Mouse (Mus musculus) kidney, embryonic 16.5 days (tissue): ENCODE measurements around the gene Tbc1d16. TPM values are rescaled to one million over a fixed set of nuclear protein-coding genes. Genes with fewer than 3 reads are reported as not detected.

Experiments used
- ATAC-seq: fragments of 200-750 bp; cut with Nextera tagmentation; 2 replicates; pipeline ENCODE4 v1.8.0; 2017; ENCODE audit warnings: moderate TSS enrichment; ENCODE audit not compliant: low FRiP score, low TSS enrichment
- H3K27ac ChIP-seq: fragments of 300-500 bp; sonication (generic); 2 replicates; pipeline ENCODE4 v1.5.1; 2014; ENCODE audit warnings: low read length
- H3K27me3 ChIP-seq: fragments of 300-500 bp; sonication (generic); 2 replicates; pipeline ENCODE4 v1.6.1; 2014; ENCODE audit warnings: low read length, control low read depth, mixed read lengths; ENCODE audit not compliant: insufficient read depth
- H3K36me3 ChIP-seq: fragments of 300-500 bp; sonication (generic); 2 replicates; pipeline ENCODE4 v1.6.1; 2014; ENCODE audit warnings: low read length, control low read depth, mixed read lengths; ENCODE audit not compliant: insufficient read depth
- H3K4me1 ChIP-seq: fragments of 300-500 bp; sonication (generic); 2 replicates; pipeline ENCODE4 v1.6.1; 2014; ENCODE audit warnings: low read length, control low read depth, mixed read lengths; ENCODE audit not compliant: insufficient read depth
- H3K4me2 ChIP-seq: fragments of 300-500 bp; sonication (generic); replicated peaks from 2 replicates; pipeline ENCODE4 v1.6.1; 2014; ENCODE audit warnings: low read depth, low read length
- H3K4me3 ChIP-seq: fragments of 300-500 bp; sonication (generic); 2 replicates; pipeline ENCODE4 v1.5.1; 2014; ENCODE audit warnings: mild to moderate bottlenecking, low read length
- H3K9ac ChIP-seq: fragments of 300-500 bp; sonication (generic); replicated peaks from 2 replicates; pipeline ENCODE4 v1.6.1; 2014; ENCODE audit warnings: low read length
- H3K9me3 ChIP-seq: fragments of 300-500 bp; sonication (generic); 2 replicates; pipeline ENCODE4 v1.6.1; 2016; ENCODE audit warnings: low read length, control low read depth
- WGBS: fragments of 180-500 bp; shearing (Covaris S2); extraction: QIAGEN DNeasy Blood & Tissue Kit; methylation state at CpG from one replicate; pipeline ENCODE4 v1.1.7; 2014; 5-methylcytosine and 5-hydroxymethylcytosine counted together
- microRNA-seq: library from miRNA; unstranded; fragments of <30 nt; microRNA quantifications from one replicate; pipeline ENCODE4, GENCODE M21; 2016
- polyA plus RNA-seq: library from polyadenylated mRNA; unstranded; fragments of >200 nt; fragmentation: Nextera tagmentation; extraction: Ambion mirVana; gene quantifications from 2 replicates; pipeline ENCODE4 v1.2.1, GENCODE M21; 2015

Tbc1d16 gene
- polyA plus RNA-seq, 1 experiment from 2014 or later, result 12.3 TPM

DNA sequence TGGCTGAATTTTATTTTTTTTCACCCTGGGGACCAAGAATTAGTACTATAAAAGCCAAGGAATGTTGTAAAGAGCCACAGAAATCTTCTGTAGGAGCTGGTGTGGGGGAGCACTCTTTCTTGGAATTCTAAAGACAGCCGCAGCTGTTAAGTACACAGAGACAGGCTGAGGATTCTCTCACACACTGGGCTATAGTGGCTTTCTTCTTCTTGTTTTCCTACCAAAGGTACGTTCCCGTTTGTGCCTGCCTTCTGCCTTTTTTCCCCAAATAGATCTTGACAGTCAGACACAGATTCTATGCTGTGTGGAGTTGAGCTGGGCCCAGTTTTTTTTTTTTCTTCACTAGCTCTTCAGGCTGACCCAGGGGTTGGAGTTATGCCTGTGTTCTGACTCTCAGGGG lies 132.9 kb downstream of the Tbc1d16 start:
- WGBS, result 44% methylated on average over 3 of the region's 3 CpGs
- no peaks in the 10 kb centered on the region for H3K9me3 ChIP-seq
- no peak overlapping the region for H3K9ac ChIP-seq
- no peak overlapping the region for H3K4me3 ChIP-seq
- no peak for ATAC-seq
- no peak overlapping the region for H3K27ac ChIP-seq
- no peak overlapping the region for H3K4me2 ChIP-seq
- peaks cover 11% of the 10 kb centered on the region for H3K4me1 ChIP-seq
- H3K36me3 ChIP-seq, result no peaks in the 10 kb centered on the region
- H3K27me3 ChIP-seq, result peaks cover 6% of the 10 kb centered on the region; the same call in 1 of the 2 replicates

- Histone ChIP-seq H3K9me3 (no peaks in the 10 kb centered on the region), H3K9ac (no peak overlapping the region), H3K4me1 (peaks cover 32% of the 10 kb centered on the region), H3K4me2 (no peak overlapping the region), H3K36me3 (no peaks in the 10 kb centered on the region), H3K27ac (no peak overlapping the region), H3K4me3 (no peak overlapping the region), H3K27me3 (peaks cover 25% of the 10 kb centered on the region)
- ATAC-seq, result no peak
- WGBS, result 71% methylated on average over 1 of the region's 1 CpGs
Measured at GRCm38 (mm10) chr11:119093322-119093721, 135.0 kb downstream of the Tbc1d16 start.

Small RNA genes lying within 50 kb of the gene (microRNA-seq; reads per million reads assigned to microRNA genes)
- gene Mir6934, result 1.3 reads per million

Other genes starting within 250 kb of the Tbc1d16 start
- not detected in 2 replicates for gene Enpp7, start 240.3 kb downstream of the Tbc1d16 start, polyA plus RNA-seq
- 35.5 and 37.3 TPM in 2 replicates for gene Cbx2, start 205.5 kb downstream of the Tbc1d16 start, polyA plus RNA-seq
- gene Cbx8, start 187.5 kb downstream of the Tbc1d16 start, polyA plus RNA-seq, result 8.2 and 8.5 TPM in 2 replicates
- 9.9 and 10.9 TPM in 2 replicates for gene Cbx4, start 142.3 kb downstream of the Tbc1d16 start, polyA plus RNA-seq
- 5.1 and 5.5 TPM in 2 replicates for gene Ccdc40, start 73 bp upstream of the Tbc1d16 start, polyA plus RNA-seq
- 80.7 and 82.6 TPM in 2 replicates for gene Gaa, start 39.4 kb upstream of the Tbc1d16 start, polyA plus RNA-seq
- gene Eif4a3, start 71.6 kb upstream of the Tbc1d16 start, polyA plus RNA-seq, result 381 and 389 TPM in 2 replicates
- 0.36 and 0.52 TPM in 2 replicates for gene Card14, start 79.3 kb upstream of the Tbc1d16 start, polyA plus RNA-seq
- gene Sgsh, start 127.0 kb upstream of the Tbc1d16 start, polyA plus RNA-seq, result 8.3 and 8.7 TPM in 2 replicates
- 11.3 and 12.5 TPM in 2 replicates for gene Slc26a11, start 127.1 kb upstream of the Tbc1d16 start, polyA plus RNA-seq
- gene Rnf213, start 164.6 kb upstream of the Tbc1d16 start, polyA plus RNA-seq, result 5.5 and 5.6 TPM in 2 replicates